Mouse (Mus musculus): ENCODE results near the gene Leng9. TPM values are rescaled to one million over a fixed set of nuclear protein-coding genes. Genes with fewer than 3 reads are reported as not detected.

Gene Leng9
- total and polyA plus RNA-seq, 2 experiments from 2014 or later: 4.7 to 4.9 TPM

DNA sequence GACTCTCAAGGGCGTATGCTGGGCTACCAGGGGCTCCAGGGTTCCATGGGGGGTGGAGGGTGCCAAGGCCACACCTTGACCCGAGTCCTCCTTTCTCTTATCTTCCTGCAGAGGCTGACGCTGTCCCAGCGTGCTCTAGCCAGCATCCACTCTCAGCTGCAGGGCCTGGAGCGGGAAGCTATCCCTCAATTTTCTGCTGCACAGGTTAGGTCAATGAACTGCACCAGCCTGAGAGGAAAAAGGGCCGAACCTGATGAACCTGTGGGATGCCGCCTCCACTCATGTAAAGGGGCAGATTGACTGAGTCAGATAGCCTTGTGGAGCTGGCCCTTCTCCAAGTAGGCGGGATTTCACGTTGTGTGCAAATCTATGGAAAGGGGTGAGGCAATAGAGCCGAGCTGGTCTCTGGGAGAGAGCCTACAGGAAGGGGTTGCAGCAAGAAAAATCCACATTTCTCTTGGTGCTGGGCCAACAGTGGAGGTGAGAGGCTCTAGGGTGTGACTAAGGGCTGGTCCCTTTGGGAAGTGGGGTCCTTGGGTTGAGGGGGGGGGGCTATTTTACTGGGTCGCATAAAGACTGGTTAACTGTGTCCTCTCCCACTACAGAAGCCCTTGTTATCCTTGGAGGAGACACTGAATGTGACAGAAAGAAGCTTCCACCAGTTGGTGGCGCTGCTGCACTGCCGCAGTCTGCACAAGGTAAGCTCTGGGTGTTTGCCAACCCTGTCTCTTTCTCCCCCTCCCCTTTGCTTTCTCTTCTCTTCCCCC, 19.3 kb downstream of the Leng9 start:
- peak; percentile 87 for TF ChIP-seq CTCF (IDR thresholded peaks at IDR 0.05)
- peak; percentile 55 for ATAC-seq (ENCODE audit: low FRiP score)
- 37% methylated on average over 13 of the region's 13 CpGs for WGBS
- Histone ChIP-seq H3K9me3 (ENCODE audit: low read length) (no peaks in the 10 kb centered on the region), H3K27me3 (ENCODE audit: insufficient read depth, low read length) (no peaks in the 10 kb centered on the region), H3K4me3 (ENCODE audit: low read depth, low read length) (no peak overlapping the region), H3K4me2 (ENCODE audit: low read depth, low read length, poor library complexity, severe bottlenecking) (no peak overlapping the region), H3K27ac (ENCODE audit: low read depth, low read length) (peak overlapping the region; percentile 59), H3K4me1 (ENCODE audit: insufficient read depth, low read length) (no peaks in the 10 kb centered on the region), H3K36me3 (ENCODE audit: insufficient read depth, low read length) (peaks cover 44% of the 10 kb centered on the region), H3K9ac (replicated peaks; ENCODE audit: low read length, poor library complexity, severe bottlenecking) (no peak overlapping the region; the same call in 1 of the 2 replicates)
- peak; percentile 96 for DNase-seq (ENCODE audit: low spot score)

DNA sequence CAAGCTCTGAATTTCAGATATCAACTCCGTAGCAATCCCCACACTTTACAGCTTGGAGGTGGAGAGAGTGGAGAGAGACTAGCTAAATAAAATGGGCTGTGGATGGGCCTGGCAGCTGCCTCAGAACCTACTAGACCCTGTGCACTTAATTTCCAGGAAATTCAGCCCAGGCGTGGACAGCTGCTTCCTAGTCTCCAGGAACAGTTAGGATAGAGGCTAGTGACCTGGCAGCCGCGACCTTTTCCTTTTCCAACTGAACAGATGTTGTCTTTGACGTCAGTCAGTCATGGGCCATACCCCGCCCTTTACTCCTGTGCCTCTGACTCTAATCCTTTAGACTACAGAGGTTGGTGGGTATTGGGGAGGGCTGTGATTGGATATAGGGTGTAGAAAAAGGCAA, 21.3 kb downstream of the Leng9 start:
- H3K9ac ChIP-seq (replicated peaks; ENCODE audit: low read length, poor library complexity, severe bottlenecking): 0 out of 2 replicates have a peak overlapping the region, but pooled peaks have one; percentile 19
- H3K4me1 ChIP-seq (ENCODE audit: insufficient read depth, low read length): peaks cover 4% of the 10 kb centered on the region; the same call in 1 of the 2 replicates
- no peak overlapping the region; the same call in 1 of the 2 replicates for H3K27ac ChIP-seq (ENCODE audit: low read depth, low read length)
- no peaks in the 10 kb centered on the region for H3K27me3 ChIP-seq (ENCODE audit: insufficient read depth, low read length)
- H3K9me3 ChIP-seq (ENCODE audit: low read length): no peaks in the 10 kb centered on the region
- DNase-seq (ENCODE audit: low spot score) (no peak), ATAC-seq (ENCODE audit: low FRiP score) (no peak)
- peaks cover 41% of the 10 kb centered on the region for H3K36me3 ChIP-seq (ENCODE audit: insufficient read depth, low read length)
- H3K4me3 ChIP-seq (ENCODE audit: low read depth, low read length): no peak overlapping the region
- H3K4me2 ChIP-seq (ENCODE audit: low read depth, low read length, poor library complexity, severe bottlenecking): no peak overlapping the region
- WGBS: 60% methylated on average over 6 of the region's 6 CpGs
- no peak for TF ChIP-seq CTCF (IDR thresholded peaks at IDR 0.05)

DNA sequence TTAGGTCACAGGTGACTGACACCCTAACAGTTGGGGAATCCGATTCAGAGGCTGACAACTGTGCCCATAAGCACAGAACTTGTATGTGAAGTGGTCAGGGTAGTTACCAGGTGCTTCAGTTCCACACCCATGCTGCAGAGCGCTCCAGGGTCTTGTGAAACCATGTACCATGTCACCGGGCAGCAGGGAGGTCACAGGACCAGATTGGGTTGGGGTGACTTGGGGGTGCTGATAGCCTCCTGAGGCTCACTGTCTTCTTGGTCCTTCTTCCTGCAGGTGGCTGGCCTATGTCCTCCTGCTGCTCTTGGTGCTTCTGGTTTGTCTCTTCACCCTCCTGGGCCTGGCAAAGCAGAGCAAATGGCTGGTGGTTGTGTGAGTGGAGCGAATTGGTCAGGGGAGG, 22.3 kb downstream of the Leng9 start:
- Histone ChIP-seq H3K4me3 (ENCODE audit: low read depth, low read length) (no peak overlapping the region), H3K9me3 (ENCODE audit: low read length) (no peaks in the 10 kb centered on the region), H3K27me3 (ENCODE audit: insufficient read depth, low read length) (no peaks in the 10 kb centered on the region), H3K4me2 (ENCODE audit: low read depth, low read length, poor library complexity, severe bottlenecking) (no peak overlapping the region), H3K4me1 (ENCODE audit: insufficient read depth, low read length) (peaks cover 10% of the 10 kb centered on the region), H3K36me3 (ENCODE audit: insufficient read depth, low read length) (peaks cover 36% of the 10 kb centered on the region), H3K27ac (ENCODE audit: low read depth, low read length) (no peak overlapping the region), H3K9ac (replicated peaks; ENCODE audit: low read length, poor library complexity, severe bottlenecking) (no peak overlapping the region)
- ATAC-seq (ENCODE audit: low FRiP score) (no peak), DNase-seq (ENCODE audit: low spot score) (no peak)
- no peak for TF ChIP-seq CTCF (IDR thresholded peaks at IDR 0.05)
- WGBS: 95% methylated on average over 4 of the region's 4 CpGs

DNA sequence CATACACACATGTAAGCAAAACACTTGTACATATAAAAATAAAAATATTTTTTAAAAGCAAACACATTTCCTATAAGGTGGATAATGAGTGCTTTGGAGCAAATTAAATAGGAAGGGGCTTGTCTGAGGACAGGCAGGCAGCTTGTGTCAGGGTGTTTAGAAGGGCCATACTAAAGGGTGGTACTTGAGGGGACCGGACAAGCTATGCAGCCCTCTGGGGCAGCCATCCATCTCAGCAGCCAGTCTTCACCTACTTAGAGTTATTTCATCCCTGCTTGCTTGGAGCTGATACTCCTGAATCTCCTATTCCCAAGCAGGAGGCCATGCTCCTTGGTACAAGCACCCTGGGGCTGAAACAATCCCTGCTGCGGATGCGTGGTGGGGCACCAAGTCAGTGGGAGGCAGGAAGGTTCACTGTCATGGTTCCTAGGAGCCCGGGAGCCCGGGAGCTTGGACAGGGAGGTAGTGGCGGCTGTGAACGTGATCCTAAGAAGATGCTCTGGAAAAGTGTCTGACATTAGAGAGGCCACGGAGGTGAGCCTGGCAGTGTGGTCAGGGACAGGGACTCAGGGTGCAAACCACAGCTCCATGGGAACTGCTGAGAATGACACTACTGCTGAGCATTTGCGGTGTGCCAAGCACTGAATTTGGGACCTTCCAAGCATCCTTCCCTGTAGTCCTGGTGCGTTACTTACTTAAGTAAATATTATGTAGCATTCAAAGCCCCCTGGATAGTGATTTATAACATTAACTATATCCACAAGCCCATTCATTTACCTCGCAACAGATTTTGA, 23.0 kb downstream of the Leng9 start:
- no peak overlapping the region for H3K27ac ChIP-seq (ENCODE audit: low read depth, low read length)
- WGBS: 86% methylated on average over 11 of the region's 11 CpGs
- no peak for ATAC-seq (ENCODE audit: low FRiP score)

DNA sequence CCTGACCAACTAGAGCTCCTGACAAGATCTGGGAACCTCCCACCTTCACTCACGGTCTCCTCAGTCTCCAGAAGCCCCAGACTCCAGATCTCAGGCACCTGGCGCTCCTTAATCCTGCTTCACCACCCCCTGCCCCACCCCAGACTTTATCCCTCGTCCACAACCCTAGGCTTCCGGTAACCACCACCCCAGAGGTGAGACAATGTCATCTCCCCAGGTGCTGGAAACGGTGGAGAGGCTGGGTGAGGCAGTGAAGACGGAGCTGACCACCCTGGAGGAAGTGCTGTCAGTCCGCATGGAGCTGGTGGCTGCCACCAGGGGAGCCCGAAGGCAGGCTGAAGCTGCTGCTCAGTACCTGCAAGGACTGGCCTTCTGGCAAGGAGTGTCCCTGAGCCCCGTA, 24.9 kb downstream of the Leng9 start:
- WGBS: 28% methylated on average over 9 of the region's 9 CpGs
- Histone ChIP-seq H3K9ac (replicated peaks; ENCODE audit: low read length, poor library complexity, severe bottlenecking) (0 out of 2 replicates have a peak overlapping the region, but pooled peaks have one; percentile 29), H3K4me3 (ENCODE audit: low read depth, low read length) (no peak overlapping the region), H3K36me3 (ENCODE audit: insufficient read depth, low read length) (peaks cover 25% of the 10 kb centered on the region), H3K4me2 (ENCODE audit: low read depth, low read length, poor library complexity, severe bottlenecking) (no peak overlapping the region), H3K9me3 (ENCODE audit: low read length) (no peaks in the 10 kb centered on the region), H3K27ac (ENCODE audit: low read depth, low read length) (peak overlapping the region; percentile 83), H3K4me1 (ENCODE audit: insufficient read depth, low read length) (peaks cover 14% of the 10 kb centered on the region), H3K27me3 (ENCODE audit: insufficient read depth, low read length) (no peaks in the 10 kb centered on the region)
- no peak for ATAC-seq (ENCODE audit: low FRiP score)
- peak; percentile 37 for TF ChIP-seq CTCF (IDR thresholded peaks at IDR 0.05)
- DNase-seq (ENCODE audit: low spot score): no peak

More for the DNA sequence above, 23.0 kb downstream of the Leng9 start:
- Histone ChIP-seq H3K36me3 (ENCODE audit: insufficient read depth, low read length) (peaks cover 29% of the 10 kb centered on the region), H3K27me3 (ENCODE audit: insufficient read depth, low read length) (no peaks in the 10 kb centered on the region), H3K9me3 (ENCODE audit: low read length) (no peaks in the 10 kb centered on the region), H3K4me1 (ENCODE audit: insufficient read depth, low read length) (peaks cover 14% of the 10 kb centered on the region), H3K4me3 (ENCODE audit: low read depth, low read length) (no peak overlapping the region), H3K9ac (replicated peaks; ENCODE audit: low read length, poor library complexity, severe bottlenecking) (no peak overlapping the region), H3K4me2 (ENCODE audit: low read depth, low read length, poor library complexity, severe bottlenecking) (no peak overlapping the region)
- no peak for DNase-seq (ENCODE audit: low spot score)
- no peak for TF ChIP-seq CTCF (IDR thresholded peaks at IDR 0.05)

Data from midbrain, postnatal 0 days (tissue).